Mouse (Mus musculus): ENCODE measurements around the gene Dpep1.

Gene Dpep1

GRCm38 (mm10) chr8:123248596-123248995, 62.6 kb downstream of the Dpep1 start:
- no peak for DNase-seq (ENCODE audit: low spot score in 2 of 2)

GRCm38 (mm10) chr8:123250940-123251339, 64.9 kb downstream of the Dpep1 start:
- DNase-seq (ENCODE audit: low spot score in 2 of 2) = no peak
